Mouse (Mus musculus) retina, postnatal 1 day (tissue): Measurements from ENCODE around the gene Hist2h3c2.

Experiments
- DNase-seq: peaks from one replicate; pipeline ENCODE4 v3.0.0-alpha.2; 2012

The Hist2h3c2 gene

GRCm38 (mm10) chr3:96195616-96196313 lies 43.2 kb downstream of the Hist2h3c2 start:
- no peak for DNase-seq

- DNase-seq = no peak
These were observed 44.0 kb downstream of the Hist2h3c2 start for GRCm38 (mm10) chr3:96194966-96195365.

GRCm38 (mm10) chr3:96192977-96193376 lies 46.0 kb downstream of the Hist2h3c2 start:
- DNase-seq = no peak
